Comparison of ENCODE assay signal across 22 mouse cellular contexts in genomic region chr16:95720532-95720931, GRCm38 (mm10).
"Had no signal": no experiment of that assay in that cellular context is flagged by ENCODE, and none has a peak within 500 bp of the region (broad histone marks: within the 10 kb centered on the region; RNA-seq: fewer than 3 reads in every experiment).

No protein-coding gene starts in this region.

- H3K27me3 ChIP-seq: lung, embryonic 15.5 days; midbrain, embryonic 13.5 days; neural tube, embryonic 12.5 days; neural tube, embryonic 15.5 days; stomach, embryonic 15.5 days had no signal

- H3K9ac ChIP-seq: liver, embryonic 14.5 days; lung, embryonic 15.5 days; midbrain, embryonic 13.5 days; neural tube, embryonic 12.5 days; neural tube, embryonic 15.5 days; stomach, embryonic 15.5 days had no signal

- H3K4me1 ChIP-seq: lung, embryonic 15.5 days; megakaryocyte, embryonic 14.5 days; midbrain, embryonic 10.5 days; midbrain, embryonic 13.5 days; neural tube, embryonic 12.5 days; neural tube, embryonic 15.5 days; stomach, embryonic 15.5 days had no signal

- H3K27ac ChIP-seq: kidney, postnatal 0 days; layer of hippocampus, adult 2 months; liver, embryonic 14.5 days; lung, embryonic 15.5 days; midbrain, embryonic 10.5 days; midbrain, embryonic 13.5 days; neural tube, embryonic 12.5 days; neural tube, embryonic 15.5 days; stomach, embryonic 15.5 days had no signal

- H3K9me3 ChIP-seq: lung, embryonic 15.5 days; megakaryocyte, embryonic 14.5 days; stomach, embryonic 15.5 days had no signal

- H3K4me2 ChIP-seq: lung, embryonic 15.5 days; midbrain, embryonic 13.5 days; neural tube, embryonic 12.5 days; neural tube, embryonic 15.5 days; stomach, embryonic 15.5 days had no signal

- DNase-seq: kidney, adult 11 months; kidney, adult 9 months; kidney, postnatal 25 days; layer of hippocampus, adult 9-11 months; lung, adult 18-20 months; lung, postnatal 10 days; lung, postnatal 36 days; right cerebral cortex, adult 18-20 months; right cerebral cortex, postnatal 14 days; right cerebral cortex, postnatal 4 days; thymus, postnatal 25 days had no signal

- ATAC-seq: midbrain, embryonic 13.5 days; midbrain, embryonic 16.5 days had no signal

- H3K4me3 ChIP-seq: layer of hippocampus, adult 2 months; lung, embryonic 15.5 days; megakaryocyte, embryonic 14.5 days; midbrain, embryonic 10.5 days; midbrain, embryonic 13.5 days; neural tube, embryonic 12.5 days; neural tube, embryonic 15.5 days; stomach, embryonic 15.5 days had no signal
